Mouse (Mus musculus): ENCODE data around the gene Nfia. TPM values are rescaled to one million over a fixed set of nuclear protein-coding genes. Genes with fewer than 3 reads are reported as not detected.

The Nfia gene
- polyA plus RNA-seq, 2 experiments: 51.9 to 71.2 TPM

DNA sequence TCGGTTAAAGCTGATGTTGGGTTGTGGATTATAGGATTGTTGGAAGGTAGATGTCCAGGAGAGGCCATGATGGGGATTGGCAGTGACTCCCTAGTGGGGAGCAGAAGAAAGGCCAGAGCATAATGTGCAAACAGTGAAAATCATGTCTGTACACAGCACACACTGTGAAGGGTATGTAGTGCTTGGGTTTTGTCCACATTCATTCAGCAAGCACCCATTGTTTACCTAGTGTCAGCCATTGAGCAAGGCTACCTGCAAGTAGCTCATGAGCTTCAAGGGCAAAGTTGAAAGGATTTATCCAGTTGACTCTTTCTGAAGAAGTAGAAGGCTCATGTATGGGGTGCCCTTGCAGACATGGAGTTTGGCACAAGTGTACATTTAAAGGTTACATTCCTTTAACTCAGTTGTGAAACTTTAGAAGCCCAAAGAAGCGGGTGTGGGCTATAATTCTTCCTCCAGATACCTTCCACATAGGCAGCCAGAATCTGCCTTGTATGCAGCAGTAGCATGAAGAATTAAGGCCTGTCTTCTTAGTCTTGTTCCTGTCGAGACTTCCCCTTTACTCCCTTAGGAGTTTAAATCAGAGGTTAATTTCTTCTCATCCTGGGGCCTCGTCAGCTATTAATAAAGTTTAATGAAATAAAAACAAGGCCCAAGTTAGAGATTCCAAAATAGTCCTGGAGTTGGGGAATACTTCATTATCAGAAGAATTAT is 37.2 kb downstream of the Nfia start:
- DNase-seq (ENCODE audit: low spot score) (no peak), ATAC-seq (ENCODE audit: low FRiP score, low read depth) (no peak)
- 67% methylated on average over 4 of the region's 4 CpGs for WGBS
- Histone ChIP-seq H3K27me3 (ENCODE audit: control insufficient read depth, insufficient read depth, low read length) (no peaks in the 10 kb centered on the region), H3K4me2 (replicated peaks; ENCODE audit: low read depth, low read length, severe bottlenecking) (no peak overlapping the region), H3K9me3 (ENCODE audit: control insufficient read depth, low read length) (no peaks in the 10 kb centered on the region), H3K4me1 (ENCODE audit: control insufficient read depth, insufficient read depth, low read length) (peaks cover 16% of the 10 kb centered on the region), H3K4me3 (replicated peaks; ENCODE audit: low read length) (no peak overlapping the region), H3K27ac (replicated peaks; ENCODE audit: low read depth, low read length) (no peak overlapping the region), H3K36me3 (ENCODE audit: control insufficient read depth, insufficient read depth, low read length) (peaks cover 10% of the 10 kb centered on the region), H3K9ac (ENCODE audit: low read depth, low read length, severe bottlenecking) (no peak overlapping the region)
- no peak for TF ChIP-seq POLR2A (IDR thresholded peaks at IDR 0.05; ENCODE audit: borderline replicate concordance, extremely low read depth, insufficient read depth, insufficient read length)

- H3K27ac ChIP-seq (replicated peaks; ENCODE audit: low read depth, low read length): no peak overlapping the region
- no peak for DNase-seq (ENCODE audit: low spot score)
- ATAC-seq (ENCODE audit: low FRiP score, low read depth): no peak
- peaks cover 16% of the 10 kb centered on the region for H3K4me1 ChIP-seq (ENCODE audit: control insufficient read depth, insufficient read depth, low read length)
- 89% methylated on average over 7 of the region's 7 CpGs for WGBS
- no peak overlapping the region for H3K4me3 ChIP-seq (replicated peaks; ENCODE audit: low read length)
- H3K27me3 ChIP-seq (ENCODE audit: control insufficient read depth, insufficient read depth, low read length): no peaks in the 10 kb centered on the region
- H3K9ac ChIP-seq (ENCODE audit: low read depth, low read length, severe bottlenecking): no peak overlapping the region
- no peak overlapping the region for H3K4me2 ChIP-seq (replicated peaks; ENCODE audit: low read depth, low read length, severe bottlenecking)
- TF ChIP-seq POLR2A (IDR thresholded peaks at IDR 0.05; ENCODE audit: borderline replicate concordance, extremely low read depth, insufficient read depth, insufficient read length): no peak
- H3K9me3 ChIP-seq (ENCODE audit: control insufficient read depth, low read length): no peaks in the 10 kb centered on the region
- peaks cover 10% of the 10 kb centered on the region for H3K36me3 ChIP-seq (ENCODE audit: control insufficient read depth, insufficient read depth, low read length)
Observed at GRCm38 (mm10) chr4:97810348-97810939, 37.9 kb downstream of the Nfia start.

- ATAC-seq (ENCODE audit: low FRiP score, low read depth): no peak
- Histone ChIP-seq H3K9me3 (ENCODE audit: control insufficient read depth, low read length) (no peaks in the 10 kb centered on the region), H3K4me3 (replicated peaks; ENCODE audit: low read length) (no peak overlapping the region), H3K27ac (replicated peaks; ENCODE audit: low read depth, low read length) (no peak overlapping the region), H3K36me3 (ENCODE audit: control insufficient read depth, insufficient read depth, low read length) (peaks cover 10% of the 10 kb centered on the region), H3K4me1 (ENCODE audit: control insufficient read depth, insufficient read depth, low read length) (peaks cover 16% of the 10 kb centered on the region), H3K9ac (ENCODE audit: low read depth, low read length, severe bottlenecking) (no peak overlapping the region), H3K27me3 (ENCODE audit: control insufficient read depth, insufficient read depth, low read length) (no peaks in the 10 kb centered on the region), H3K4me2 (replicated peaks; ENCODE audit: low read depth, low read length, severe bottlenecking) (no peak overlapping the region)
- no peak for DNase-seq (ENCODE audit: low spot score)
- TF ChIP-seq POLR2A (IDR thresholded peaks at IDR 0.05; ENCODE audit: borderline replicate concordance, extremely low read depth, insufficient read depth, insufficient read length): no peak
- WGBS: 81% methylated on average over 5 of the region's 5 CpGs
Observed at GRCm38 (mm10) chr4:97813035-97813434, 40.5 kb downstream of the Nfia start.

DNA sequence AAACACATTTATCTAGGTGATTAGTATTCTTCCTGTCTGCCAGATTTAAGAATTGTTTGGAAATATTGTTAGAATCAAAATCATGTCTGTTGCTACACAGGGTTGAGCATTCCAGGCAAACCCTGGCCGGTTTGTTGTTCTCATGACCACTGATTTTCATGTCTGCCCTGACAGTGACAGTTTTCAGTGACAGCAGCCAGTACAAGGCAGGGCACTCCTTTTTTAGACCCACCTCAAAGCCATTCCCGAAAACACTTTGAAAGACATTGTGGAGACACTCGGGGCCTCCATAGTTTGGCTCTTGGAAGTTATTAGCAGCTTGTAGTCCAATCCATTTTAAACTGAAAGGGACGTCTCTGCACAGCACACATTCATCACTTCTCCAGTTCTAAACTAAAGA is 41.5 kb downstream of the Nfia start:
- H3K27ac ChIP-seq (replicated peaks; ENCODE audit: low read depth, low read length): no peak overlapping the region
- TF ChIP-seq POLR2A (IDR thresholded peaks at IDR 0.05; ENCODE audit: borderline replicate concordance, extremely low read depth, insufficient read depth, insufficient read length): no peak
- no peak for ATAC-seq (ENCODE audit: low FRiP score, low read depth)
- H3K4me3 ChIP-seq (replicated peaks; ENCODE audit: low read length): no peak overlapping the region
- no peaks in the 10 kb centered on the region for H3K27me3 ChIP-seq (ENCODE audit: control insufficient read depth, insufficient read depth, low read length)
- no peak overlapping the region for H3K4me2 ChIP-seq (replicated peaks; ENCODE audit: low read depth, low read length, severe bottlenecking)
- DNase-seq (ENCODE audit: low spot score): no peak
- H3K9ac ChIP-seq (ENCODE audit: low read depth, low read length, severe bottlenecking): no peak overlapping the region
- no peaks in the 10 kb centered on the region for H3K9me3 ChIP-seq (ENCODE audit: control insufficient read depth, low read length)
- peaks cover 14% of the 10 kb centered on the region for H3K4me1 ChIP-seq (ENCODE audit: control insufficient read depth, insufficient read depth, low read length)
- H3K36me3 ChIP-seq (ENCODE audit: control insufficient read depth, insufficient read depth, low read length): peaks cover 6% of the 10 kb centered on the region
- 82% methylated on average over 4 of the region's 4 CpGs for WGBS

GRCm38 (mm10) chr4:97814515-97814914 is 42.0 kb downstream of the Nfia start:
- Histone ChIP-seq H3K4me1 (ENCODE audit: control insufficient read depth, insufficient read depth, low read length) (peaks cover 8% of the 10 kb centered on the region), H3K4me2 (replicated peaks; ENCODE audit: low read depth, low read length, severe bottlenecking) (no peak overlapping the region), H3K9ac (ENCODE audit: low read depth, low read length, severe bottlenecking) (no peak overlapping the region), H3K27ac (replicated peaks; ENCODE audit: low read depth, low read length) (no peak overlapping the region), H3K27me3 (ENCODE audit: control insufficient read depth, insufficient read depth, low read length) (no peaks in the 10 kb centered on the region), H3K36me3 (ENCODE audit: control insufficient read depth, insufficient read depth, low read length) (peaks cover 6% of the 10 kb centered on the region), H3K9me3 (ENCODE audit: control insufficient read depth, low read length) (no peaks in the 10 kb centered on the region), H3K4me3 (replicated peaks; ENCODE audit: low read length) (no peak overlapping the region)
- no peak for TF ChIP-seq POLR2A (IDR thresholded peaks at IDR 0.05; ENCODE audit: borderline replicate concordance, extremely low read depth, insufficient read depth, insufficient read length)
- DNase-seq (ENCODE audit: low spot score): no peak
- ATAC-seq (ENCODE audit: low FRiP score, low read depth): no peak
- 91% methylated on average over 7 of the region's 7 CpGs for WGBS

Measured in limb, embryonic 14.5 days (tissue).